Mouse (Mus musculus): ENCODE measurements around the gene Echdc3.

- no peak for TF ChIP-seq CTCF (conservative IDR thresholded peaks at IDR 0.05; ENCODE audit: low read length)
- TF ChIP-seq NANOG (IDR thresholded peaks at IDR 0.05; ENCODE audit: borderline replicate concordance, low read length), result no peak
These were observed 18.3 kb downstream of the Echdc3 start for GRCm38 (mm10) chr2:6194497-6194896.
